Mouse (Mus musculus): ENCODE measurements around the gene Gdnf.

DNA sequence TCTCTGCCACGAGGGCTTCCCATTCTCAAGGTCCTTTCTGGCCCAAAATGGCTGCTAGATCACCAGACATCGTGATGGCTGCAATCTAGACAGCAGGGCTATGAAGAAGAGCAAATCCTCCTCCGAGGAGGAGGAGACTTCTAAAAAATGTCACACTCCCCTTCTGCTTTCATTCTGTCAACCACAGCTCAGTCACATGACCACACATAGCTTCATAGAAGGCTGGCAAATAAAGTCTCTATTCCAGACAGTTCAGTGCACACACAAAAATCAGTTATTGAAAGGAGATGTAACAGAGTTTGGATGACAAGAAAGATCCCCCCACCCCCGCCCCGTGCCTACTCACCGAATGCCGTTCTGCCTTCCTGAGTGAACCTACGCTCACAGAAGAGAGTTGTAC is 37.7 kb upstream of the Gdnf start:
- TF ChIP-seq CTCF (IDR thresholded peaks at IDR 0.05; ENCODE audit: control insufficient read depth, insufficient read depth, low read length) (no peak), POLR2A (IDR thresholded peaks at IDR 0.05; ENCODE audit: borderline replicate concordance, control insufficient read depth, low read depth, low read length) (no peak)
